Mouse (Mus musculus): ENCODE data around the gene Slc4a4. TPM values are rescaled to one million over a fixed set of nuclear protein-coding genes. Genes with fewer than 3 reads are reported as not detected.

Slc4a4 gene
- polyA plus RNA-seq, 1 experiment from 2014 or later: 4.6 TPM

- H3K4me3 ChIP-seq (ENCODE audit: low read depth, low read length): no peak overlapping the region
- no peaks in the 10 kb centered on the region for H3K36me3 ChIP-seq (ENCODE audit: control insufficient read depth, insufficient read depth)
- no peak overlapping the region for H3K27ac ChIP-seq (ENCODE audit: low read depth, low read length)
- TF ChIP-seq CTCF (IDR thresholded peaks at IDR 0.05; ENCODE audit: low read depth): no peak
- no peaks in the 10 kb centered on the region for H3K9me3 ChIP-seq (ENCODE audit: control insufficient read depth)
- H3K4me2 ChIP-seq (replicated peaks; ENCODE audit: low read depth): peak overlapping the region; percentile 46
- ATAC-seq: peak; percentile 88
- H3K4me1 ChIP-seq (replicated peaks; ENCODE audit: control insufficient read depth, insufficient read depth, low read length): no peaks in the 10 kb centered on the region
- no peaks in the 10 kb centered on the region for H3K27me3 ChIP-seq (replicated peaks; ENCODE audit: control insufficient read depth, insufficient read depth, low read length)
- H3K9ac ChIP-seq (ENCODE audit: low read depth, low read length): no peak overlapping the region
- 11% methylated on average over 13 of the region's 13 CpGs for WGBS
These were observed 260.7 kb downstream of the Slc4a4 start for GRCm38 (mm10) chr5:89147282-89147790.

- WGBS: 3% methylated on average over 2 of the region's 2 CpGs
- ATAC-seq: peak; percentile 32
- H3K27ac ChIP-seq (ENCODE audit: low read depth, low read length): no peak overlapping the region; the same call in 1 of the 2 replicates
These were observed 262.9 kb downstream of the Slc4a4 start for GRCm38 (mm10) chr5:89149436-89150040.

GRCm38 (mm10) chr5:89151076-89151475, 264.5 kb downstream of the Slc4a4 start:
- WGBS: 59% methylated on average over 3 of the region's 3 CpGs
- no peaks in the 10 kb centered on the region for H3K27me3 ChIP-seq (replicated peaks; ENCODE audit: control insufficient read depth, insufficient read depth, low read length)
- TF ChIP-seq CTCF (IDR thresholded peaks at IDR 0.05; ENCODE audit: low read depth): no peak
- no peaks in the 10 kb centered on the region for H3K4me1 ChIP-seq (replicated peaks; ENCODE audit: control insufficient read depth, insufficient read depth, low read length)
- H3K4me2 ChIP-seq (replicated peaks; ENCODE audit: low read depth): no peak overlapping the region
- no peaks in the 10 kb centered on the region for H3K9me3 ChIP-seq (ENCODE audit: control insufficient read depth)
- H3K4me3 ChIP-seq (ENCODE audit: low read depth, low read length): no peak overlapping the region
- H3K36me3 ChIP-seq (ENCODE audit: control insufficient read depth, insufficient read depth): no peaks in the 10 kb centered on the region
- no peak for ATAC-seq
- no peak overlapping the region for H3K27ac ChIP-seq (ENCODE audit: low read depth, low read length)
- no peak overlapping the region for H3K9ac ChIP-seq (ENCODE audit: low read depth, low read length)

More at GRCm38 (mm10) chr5:89149436-89150040, 262.9 kb downstream of the Slc4a4 start:
- H3K9ac ChIP-seq (ENCODE audit: low read depth, low read length): no peak overlapping the region
- H3K9me3 ChIP-seq (ENCODE audit: control insufficient read depth): no peaks in the 10 kb centered on the region
- no peaks in the 10 kb centered on the region for H3K27me3 ChIP-seq (replicated peaks; ENCODE audit: control insufficient read depth, insufficient read depth, low read length)
- H3K4me3 ChIP-seq (ENCODE audit: low read depth, low read length): no peak overlapping the region
- H3K4me1 ChIP-seq (replicated peaks; ENCODE audit: control insufficient read depth, insufficient read depth, low read length): no peaks in the 10 kb centered on the region
- TF ChIP-seq CTCF (IDR thresholded peaks at IDR 0.05; ENCODE audit: low read depth): no peak
- no peak overlapping the region for H3K4me2 ChIP-seq (replicated peaks; ENCODE audit: low read depth)
- H3K36me3 ChIP-seq (ENCODE audit: control insufficient read depth, insufficient read depth): no peaks in the 10 kb centered on the region

- no peak overlapping the region for H3K4me2 ChIP-seq (replicated peaks; ENCODE audit: low read depth)
- no peaks in the 10 kb centered on the region for H3K9me3 ChIP-seq (ENCODE audit: control insufficient read depth)
- no peaks in the 10 kb centered on the region for H3K36me3 ChIP-seq (ENCODE audit: control insufficient read depth, insufficient read depth)
- no peak for ATAC-seq
- H3K4me3 ChIP-seq (ENCODE audit: low read depth, low read length): no peak overlapping the region
- no peak overlapping the region for H3K9ac ChIP-seq (ENCODE audit: low read depth, low read length)
- TF ChIP-seq CTCF (IDR thresholded peaks at IDR 0.05; ENCODE audit: low read depth): no peak
- H3K4me1 ChIP-seq (replicated peaks; ENCODE audit: control insufficient read depth, insufficient read depth, low read length): no peaks in the 10 kb centered on the region
- no peaks in the 10 kb centered on the region for H3K27me3 ChIP-seq (replicated peaks; ENCODE audit: control insufficient read depth, insufficient read depth, low read length)
- no peak overlapping the region for H3K27ac ChIP-seq (ENCODE audit: low read depth, low read length)
- WGBS: 90% methylated on average over 2 of the region's 2 CpGs
These were observed 284.6 kb downstream of the Slc4a4 start for GRCm38 (mm10) chr5:89171025-89171718.

GRCm38 (mm10) chr5:89190063-89190462, 303.4 kb downstream of the Slc4a4 start:
- Histone ChIP-seq H3K4me1 (replicated peaks; ENCODE audit: control insufficient read depth, insufficient read depth, low read length) (no peaks in the 10 kb centered on the region), H3K27ac (ENCODE audit: low read depth, low read length) (no peak overlapping the region), H3K4me3 (ENCODE audit: low read depth, low read length) (no peak overlapping the region), H3K9me3 (ENCODE audit: control insufficient read depth) (no peaks in the 10 kb centered on the region), H3K4me2 (replicated peaks; ENCODE audit: low read depth) (no peak overlapping the region), H3K27me3 (replicated peaks; ENCODE audit: control insufficient read depth, insufficient read depth, low read length) (no peaks in the 10 kb centered on the region), H3K36me3 (ENCODE audit: control insufficient read depth, insufficient read depth) (no peaks in the 10 kb centered on the region), H3K9ac (ENCODE audit: low read depth, low read length) (no peak overlapping the region)
- ATAC-seq: no peak
- 70% methylated on average over 3 of the region's 3 CpGs for WGBS
- no peak for TF ChIP-seq CTCF (IDR thresholded peaks at IDR 0.05; ENCODE audit: low read depth)

GRCm38 (mm10) chr5:89194654-89195053, 308.0 kb downstream of the Slc4a4 start:
- Histone ChIP-seq H3K36me3 (ENCODE audit: control insufficient read depth, insufficient read depth) (0 out of 2 replicates have a peak, but pooled peaks cover 2% of the 10 kb centered on the region), H3K27me3 (replicated peaks; ENCODE audit: control insufficient read depth, insufficient read depth, low read length) (no peaks in the 10 kb centered on the region), H3K27ac (ENCODE audit: low read depth, low read length) (no peak overlapping the region), H3K4me2 (replicated peaks; ENCODE audit: low read depth) (no peak overlapping the region), H3K4me3 (ENCODE audit: low read depth, low read length) (no peak overlapping the region), H3K9ac (ENCODE audit: low read depth, low read length) (no peak overlapping the region), H3K9me3 (ENCODE audit: control insufficient read depth) (no peaks in the 10 kb centered on the region), H3K4me1 (replicated peaks; ENCODE audit: control insufficient read depth, insufficient read depth, low read length) (no peaks in the 10 kb centered on the region)
- TF ChIP-seq CTCF (IDR thresholded peaks at IDR 0.05; ENCODE audit: low read depth): no peak
- ATAC-seq: no peak
- 96% methylated on average over 3 of the region's 3 CpGs for WGBS
